Mouse (Mus musculus) CH12.LX (cell line): Measurements from ENCODE around the gene Nfx1. TPM values are rescaled to one million over a fixed set of nuclear protein-coding genes. Genes with fewer than 3 reads are reported as not detected.

ENCODE experiments used
- DNase-seq: peaks from one replicate; pipeline ENCODE4 v3.0.0-alpha.2; 2013; ENCODE audit errors: extremely low read depth
- H3K27ac ChIP-seq: 2 replicates; pipeline ENCODE4 v1.5.1; 2012; ENCODE audit warnings: low read depth, mild to moderate bottlenecking, control low read depth, moderate library complexity; ENCODE audit not compliant: insufficient read depth
- H3K27me3 ChIP-seq: replicated peaks from 2 replicates; pipeline ENCODE3; 2012; ENCODE audit warnings: inconsistent platforms
- H3K36me3 ChIP-seq, 2 experiments: replicated peaks in 1 of 2; 2 replicates each; pipeline versions ENCODE3 to v1.6.1; 2012; ENCODE audit warnings: inconsistent platforms in 1 of 2, low read length in 1 of 2, mild to moderate bottlenecking in 1 of 2, mixed read lengths in 1 of 2, moderate library complexity in 1 of 2; ENCODE audit not compliant: control insufficient read depth in 1 of 2, insufficient read depth in 1 of 2
- H3K4me1 ChIP-seq, 2 experiments: 2 replicates each; pipeline ENCODE4 v1.6.1; 2012; ENCODE audit warnings: inconsistent platforms in 1 of 2, moderate library complexity in 1 of 2; ENCODE audit not compliant: insufficient read depth in 2 of 2, control insufficient read depth in 1 of 2
- H3K4me2 ChIP-seq: 2 replicates; pipeline ENCODE4 v1.6.1; 2012; ENCODE audit warnings: low read depth, mild to moderate bottlenecking, control low read depth; ENCODE audit not compliant: poor library complexity, insufficient read depth, severe bottlenecking
- H3K4me3 ChIP-seq, 3 experiments: fragments of 150-350 bp in 1 of 3; sonication (generic) in 1 of 3; replicated peaks in 1 of 3; 2 replicates each; pipeline versions ENCODE3 to v1.5.1; 2011 to 2012; ENCODE audit warnings: low read depth in 2 of 3, low read length in 2 of 3, mild to moderate bottlenecking in 2 of 3, moderate library complexity in 2 of 3, control low read depth in 1 of 3, improper control_type of control experiment in 1 of 3, inconsistent platforms in 1 of 3, mixed read lengths in 1 of 3; ENCODE audit not compliant: poor library complexity in 1 of 3
- H3K79me2 ChIP-seq: replicated peaks from 2 replicates; pipeline ENCODE4 v1.6.1; 2012; ENCODE audit warnings: mild to moderate bottlenecking, moderate library complexity; ENCODE audit not compliant: control insufficient read depth, poor library complexity, insufficient read depth, severe bottlenecking; ENCODE audit errors: extremely low read depth
- H3K9ac ChIP-seq: 2 replicates; pipeline ENCODE4 v1.6.1; 2012; ENCODE audit warnings: low read depth, mild to moderate bottlenecking, control low read depth, moderate library complexity; ENCODE audit not compliant: insufficient read depth
- H3K9me3 ChIP-seq: replicated peaks from 2 replicates; pipeline ENCODE3; 2012; ENCODE audit warnings: low read length, inconsistent platforms, mixed read lengths
- BHLHE40 ChIP-seq: IDR thresholded peaks from 2 replicates; pipeline ENCODE4 v1.6.1; 2011; ENCODE audit warnings: mild to moderate bottlenecking, low read depth, low read length, improper control_type of control experiment
- CTCF ChIP-seq, 2 experiments: IDR thresholded peaks in 1 of 2; conservative IDR thresholded peaks in 1 of 2; 2 replicates each; pipeline ENCODE4 v1.5.1; 2011 to 2012; ENCODE audit warnings: low read depth in 2 of 2, low read length in 2 of 2, improper control_type of control experiment in 1 of 2, inconsistent platforms in 1 of 2, mild to moderate bottlenecking in 1 of 2, moderate library complexity in 1 of 2
- ELF1 ChIP-seq: IDR thresholded peaks from 2 replicates; pipeline ENCODE4 v1.6.1; 2014; ENCODE audit warnings: low read depth, mild to moderate bottlenecking, inconsistent platforms, low read length, improper control_type of control experiment
- GABPA ChIP-seq: IDR thresholded peaks from 2 replicates; pipeline ENCODE4 v1.6.1; 2012; ENCODE audit warnings: low read depth, low read length, improper control_type of control experiment, inconsistent platforms; ENCODE audit not compliant: insufficient replicate concordance
- HCFC1 ChIP-seq: IDR thresholded peaks from 2 replicates; pipeline ENCODE4 v1.6.1; 2012; ENCODE audit warnings: low read depth, mild to moderate bottlenecking, inconsistent platforms, low read length, improper control_type of control experiment
- JUN ChIP-seq: IDR thresholded peaks from 2 replicates; pipeline ENCODE4 v1.6.1; 2011; ENCODE audit warnings: low read depth, mild to moderate bottlenecking, low read length, improper control_type of control experiment, moderate library complexity; ENCODE audit not compliant: insufficient read depth
- KAT2A ChIP-seq: IDR thresholded peaks from 2 replicates; pipeline ENCODE4 v1.6.1; 2012; ENCODE audit warnings: low read length, improper control_type of control experiment, inconsistent platforms; ENCODE audit not compliant: insufficient replicate concordance
- MAX ChIP-seq: IDR thresholded peaks from 2 replicates; pipeline ENCODE4 v1.6.1; 2011; ENCODE audit warnings: low read length, improper control_type of control experiment
- MEF2A ChIP-seq: IDR thresholded peaks from 2 replicates; pipeline ENCODE4 v1.6.1; 2014; ENCODE audit warnings: low read depth, mild to moderate bottlenecking, inconsistent platforms, low read length, improper control_type of control experiment, borderline replicate concordance
- MYC ChIP-seq: IDR thresholded peaks from 2 replicates; pipeline ENCODE4 v1.6.1; 2011; ENCODE audit warnings: low read depth, mild to moderate bottlenecking, improper control_type of control experiment, low read length
- NELFE ChIP-seq: IDR thresholded peaks from 2 replicates; pipeline ENCODE4 v1.6.1; 2011; ENCODE audit warnings: low read depth, low read length, improper control_type of control experiment
- NRF1 ChIP-seq: IDR thresholded peaks from 2 replicates; pipeline ENCODE4 v1.6.1; 2014; ENCODE audit warnings: low read depth, mild to moderate bottlenecking, inconsistent platforms, low read length, improper control_type of control experiment, moderate library complexity
- RAD21 ChIP-seq: IDR thresholded peaks from 2 replicates; pipeline ENCODE4 v1.6.1; 2011; ENCODE audit warnings: low read depth, mild to moderate bottlenecking, low read length, improper control_type of control experiment, moderate library complexity
- RCOR1 ChIP-seq: conservative IDR thresholded peaks from 2 replicates; pipeline ENCODE4 v1.6.1; 2012; ENCODE audit warnings: low read depth, mild to moderate bottlenecking, inconsistent platforms, low read length, improper control_type of control experiment
- SMC3 ChIP-seq: IDR thresholded peaks from 2 replicates; pipeline ENCODE4 v1.6.1; 2011; ENCODE audit warnings: low read depth, low read length, improper control_type of control experiment
- TCF12 ChIP-seq: IDR thresholded peaks from 2 replicates; pipeline ENCODE4 v1.6.1; 2014; ENCODE audit warnings: low read depth, mild to moderate bottlenecking, inconsistent platforms, low read length, improper control_type of control experiment
- USF2 ChIP-seq: conservative IDR thresholded peaks from 2 replicates; pipeline ENCODE4 v1.6.1; 2011; ENCODE audit warnings: low read depth, low read length, improper control_type of control experiment
- ZKSCAN1 ChIP-seq: IDR thresholded peaks from 2 replicates; pipeline ENCODE4 v1.6.1; 2012; ENCODE audit warnings: low read depth, inconsistent platforms, low read length, improper control_type of control experiment, borderline replicate concordance
- dilution Hi-C: fragments of 300-500 bp; cut with MboI; formaldehyde crosslinking; loops from 2 replicates; pipeline ENCODE4 v1.14.3; 2020; ENCODE audit warnings: low sequenced_read_pairs; ENCODE audit not compliant: extremely low pct_unique_long_range_greater_than_20kb, extremely low pct_ligation_motif_present
- in situ Hi-C: fragments of 300-500 bp; cut with MboI; formaldehyde crosslinking; loops from 3 replicates; pipeline ENCODE4 v1.14.3; 2019; ENCODE audit warnings: low sequenced_read_pairs, low pct_ligation_motif_present, low pct_unique_long_range_greater_than_20kb, mixed read lengths
- polyA plus RNA-seq: library from polyadenylated mRNA; unstranded; fragments of >175 nt; gene quantifications from 2 replicates; pipeline ENCODE4 v1.2.1, GENCODE M21; 2012; ENCODE audit warnings: low read depth; ENCODE audit not compliant: insufficient read length
- total RNA-seq, 2 experiments: library from RNA; depleted of rRNA; stranded (reverse); fragments of 300-350 nt in 1 of 2; fragments of >200 nt in 1 of 2; gene quantifications; 2 replicates each; pipeline ENCODE4 v1.2.3; 2012 to 2014

Gene Nfx1
- total and polyA plus RNA-seq, 3 experiments: 55.5 to 89.8 (median 70.5) TPM

DNA sequence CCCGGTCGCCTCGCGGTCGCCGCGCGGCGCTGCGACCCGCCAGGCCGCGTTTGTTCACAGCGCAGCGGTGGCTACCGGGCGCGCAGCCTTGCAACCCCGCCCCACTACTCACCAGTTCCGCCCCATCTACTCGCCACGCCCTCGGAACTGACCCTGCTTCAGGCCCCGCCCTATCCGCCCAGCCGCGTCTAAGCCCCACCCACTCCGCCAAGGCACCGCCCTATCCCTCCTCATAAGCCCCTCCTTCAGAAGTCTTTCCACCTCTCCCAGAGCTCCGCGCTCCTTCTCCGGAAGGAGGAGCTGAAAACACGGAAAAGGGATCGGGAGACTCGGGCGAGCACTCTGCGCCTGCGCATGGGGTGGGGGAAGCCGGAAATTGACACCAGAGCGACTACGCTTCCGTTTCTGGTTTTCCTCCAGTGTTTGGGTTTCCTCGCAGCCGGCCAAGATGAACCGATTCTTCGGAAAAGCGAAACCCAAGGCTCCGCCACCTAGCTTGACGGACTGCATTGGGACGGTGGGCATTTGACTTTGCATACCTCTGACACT lies 22.5 kb upstream of the Nfx1 start, which contains the start of the genes Bag1 and Chmp5 (continued):
- TF ChIP-seq TCF12 (peak; percentile 73), NELFE (peak; percentile 56), ELF1 (peak; percentile 98), MEF2A (peak; percentile 74; the same call in 1 of the 2 replicates)
- TF ChIP-seq, all 38 proteins: peak for 17

DNA sequence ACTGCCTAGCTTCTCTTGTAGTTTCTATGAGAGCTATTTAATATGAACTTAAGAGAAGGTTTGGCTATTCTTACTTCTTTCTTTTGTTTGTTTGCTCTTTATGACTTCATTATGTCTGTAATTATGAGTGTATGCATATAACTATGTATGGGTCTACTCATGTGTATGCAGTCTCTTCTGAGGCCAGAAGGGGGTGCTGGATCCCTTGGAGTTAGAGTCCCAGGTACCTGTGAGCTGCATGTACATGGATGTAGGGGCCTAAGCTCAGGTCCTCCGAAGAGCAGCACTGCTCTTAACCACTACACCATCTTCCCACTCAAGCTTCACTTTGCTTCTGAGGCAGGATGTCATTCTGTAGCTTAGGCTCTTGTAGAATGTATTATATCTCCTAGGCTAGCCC lies 17.2 kb upstream of the Nfx1 start:
- Histone ChIP-seq H3K9me3 (no peaks in the 10 kb centered on the region), H3K4me2 (no peak overlapping the region), H3K9ac (no peak overlapping the region), H3K27ac (no peak overlapping the region), H3K4me1 (peaks cover 4 to 14% of the 10 kb centered on the region in 2 experiments; a peak in 3 of 4 replicates), H3K79me2 (peaks cover 9% of the 10 kb centered on the region), H3K27me3 (no peaks in the 10 kb centered on the region), H3K36me3 (peaks cover 45 to 81% of the 10 kb centered on the region in 2 experiments), H3K4me3 (no peak overlapping the region)
- peak; percentile 50 for DNase-seq
- dilution Hi-C loops (no loop called here), in situ Hi-C loops (no loop called here)
- peak; percentile 40 for TF ChIP-seq SMC3
- no peak for TF ChIP-seq KAT2A
- TF ChIP-seq NRF1: no peak
- peak; percentile 54 to 64 for TF ChIP-seq CTCF (conservative IDR thresholded peaks at IDR 0.05 in 1 of 2, IDR thresholded peaks at IDR 0.05 in 1 of 2; ENCODE audit: low read depth in 2 of 2, low read length in 2 of 2)
- peak; percentile 51 for TF ChIP-seq RAD21

DNA sequence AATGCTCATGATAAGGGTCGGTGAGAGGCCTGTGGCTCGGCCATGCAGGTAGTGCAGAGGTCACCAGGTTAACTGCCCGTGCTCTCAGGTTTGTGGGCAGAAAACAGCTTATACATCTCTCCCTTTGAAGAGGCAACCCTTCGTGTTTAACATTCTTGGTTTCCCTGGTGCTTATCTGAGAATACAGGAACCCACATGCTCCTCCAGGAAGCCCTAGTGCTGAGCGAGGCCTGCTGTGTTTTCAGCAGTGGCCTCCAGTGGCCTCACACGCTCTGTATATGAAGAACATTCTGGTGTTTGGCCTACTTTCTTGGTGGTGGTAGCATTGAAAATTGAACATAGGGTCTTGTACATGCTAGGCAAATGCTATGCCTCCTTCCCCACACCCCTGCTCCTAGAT lies 14.8 kb upstream of the Nfx1 start:
- no peak overlapping the region for H3K9ac ChIP-seq
- TF ChIP-seq ZKSCAN1 (no peak), GABPA (no peak), NELFE (no peak), JUN (no peak), BHLHE40 (no peak), USF2 (no peak), HCFC1 (no peak), RCOR1 (no peak), MYC (no peak), ELF1 (no peak), MAX (no peak), NRF1 (no peak)
- TF ChIP-seq, all 38 proteins: peak for 0
- in situ Hi-C loops (no loop called here), dilution Hi-C loops (no loop called here)
- Histone ChIP-seq H3K27me3 (no peaks in the 10 kb centered on the region), H3K4me3 (no peak overlapping the region), H3K4me2 (no peak overlapping the region), H3K4me1 (no peaks in the 10 kb centered on the region), H3K27ac (no peak overlapping the region), H3K79me2 (no peaks in the 10 kb centered on the region), H3K9me3 (no peaks in the 10 kb centered on the region), H3K36me3 (peaks cover 60 to 89% of the 10 kb centered on the region in 2 experiments)
- no peak for DNase-seq
